Mouse (Mus musculus) NIH3T3 (cell line): ENCODE measurements at regions not wholly inside any gene's neighbourhood (a gene's known extent, or its start where the extent isn't known, plus 50 kb on each side); places are given as distances from the start of the nearest gene placed in this dataset.

ENCODE experiments used
- DNase-seq: peaks from one replicate; pipeline ENCODE4 v3.0.0-alpha.2; 2012; ENCODE audit warnings: low read depth

DNA sequence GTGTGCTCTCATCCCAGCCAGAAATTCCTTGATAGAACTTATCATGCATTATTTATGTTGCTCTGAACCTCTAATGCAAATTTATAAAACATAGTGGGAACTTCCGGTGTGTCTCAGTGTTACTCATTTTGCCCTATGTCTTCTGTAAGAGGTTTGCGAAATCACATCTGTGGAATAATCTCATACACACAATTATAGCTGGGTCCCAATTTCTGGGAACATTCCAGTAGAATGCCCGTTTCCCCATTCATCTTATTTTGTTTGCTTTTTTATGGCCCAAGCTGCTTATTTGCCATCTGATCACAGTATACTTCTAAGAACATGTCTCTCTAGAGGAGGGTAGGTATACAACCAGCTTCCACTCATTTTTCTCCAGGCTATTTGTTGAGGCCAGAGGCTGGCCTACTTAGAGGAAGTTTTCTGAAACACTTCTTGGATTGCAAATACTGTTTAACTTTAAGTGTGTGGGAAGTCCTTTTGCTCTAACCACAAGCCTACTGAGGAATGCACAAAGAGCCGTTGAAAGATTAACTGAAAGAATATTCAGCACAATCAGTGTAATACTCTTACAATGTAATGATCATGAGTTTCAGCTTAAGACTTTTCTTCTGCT, 474.1 kb upstream of the Slit2 start:
- peak; percentile 76 for DNase-seq

DNA sequence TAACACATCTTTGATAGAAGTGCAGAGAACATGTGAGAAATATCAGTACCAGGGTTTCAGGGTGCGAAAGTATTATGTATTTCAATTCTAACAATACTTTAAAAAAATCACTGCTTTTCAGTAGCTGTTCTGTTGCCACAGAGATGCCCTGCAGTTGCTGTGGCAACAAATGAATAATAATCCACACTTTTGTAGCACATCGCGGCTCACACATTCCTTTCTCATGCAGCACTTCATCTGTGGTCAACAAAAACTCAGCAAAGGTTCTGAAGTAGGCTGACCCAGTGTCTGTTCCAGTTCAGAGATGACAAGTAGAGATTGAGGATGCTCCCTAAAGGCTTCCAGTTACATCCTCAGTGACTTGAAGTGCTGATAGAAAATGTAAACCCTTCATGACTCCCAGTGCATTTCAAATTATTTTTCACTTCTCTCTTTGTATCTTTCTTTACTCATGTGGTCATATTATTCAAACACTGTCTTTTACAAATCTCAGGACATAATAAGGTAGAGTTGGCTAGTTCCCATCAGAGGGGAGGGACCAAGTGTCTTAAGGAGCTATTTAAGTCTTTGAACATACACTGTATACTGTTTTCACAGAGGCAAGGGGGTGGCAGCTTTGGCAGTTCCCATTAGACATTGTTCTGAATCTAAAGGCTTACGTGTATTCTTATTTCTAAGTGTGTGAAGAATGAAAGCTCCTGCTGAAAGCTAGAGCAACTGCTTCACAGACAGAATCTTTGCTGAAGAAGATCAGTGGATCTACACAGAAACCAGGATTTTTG, 460.6 kb upstream of the Slit2 start:
- DNase-seq = peak; percentile 46

- no peak for DNase-seq
Observed at GRCm38 (mm10) chr5:47528671-47529070, 454.3 kb upstream of the Slit2 start.

DNA sequence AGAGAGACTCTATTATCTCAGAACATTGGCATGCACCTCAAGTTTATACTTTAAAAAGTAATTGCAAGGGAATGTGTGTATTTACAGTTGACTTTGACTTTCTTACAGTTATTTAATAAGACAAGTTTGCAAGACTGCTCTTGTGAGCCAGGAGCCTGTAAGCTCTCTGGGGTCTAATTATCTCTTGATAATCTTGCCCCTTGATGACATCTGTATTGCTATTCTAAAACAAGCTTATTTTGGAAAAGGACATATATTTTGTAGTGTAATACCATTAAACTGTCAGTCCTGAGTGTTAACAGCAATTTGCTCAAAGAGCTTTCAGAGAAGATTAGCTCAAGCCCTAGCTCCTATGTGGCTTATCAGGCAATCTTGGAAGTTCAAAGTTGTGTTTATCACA, 445.4 kb upstream of the Slit2 start:
- peak; percentile 33 for DNase-seq

DNA sequence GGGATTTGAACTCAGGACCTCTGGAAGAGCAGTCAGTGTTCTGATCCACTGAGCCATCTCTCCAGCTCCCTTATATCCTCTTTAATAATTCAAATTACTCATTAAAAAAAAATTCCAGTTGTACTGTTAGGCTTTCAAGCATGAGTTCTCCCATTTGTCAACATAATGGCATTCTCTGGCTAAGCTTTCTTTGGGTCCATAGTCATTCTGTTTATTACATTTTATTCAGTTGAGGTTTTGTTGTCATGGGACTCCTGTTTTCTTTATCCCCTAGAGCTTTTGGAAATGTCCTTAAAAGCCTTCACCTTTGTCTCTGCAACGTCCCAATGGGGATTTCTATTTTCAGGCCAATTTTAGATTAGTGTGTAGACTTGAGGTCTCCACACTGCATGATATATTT, 440.7 kb upstream of the Slit2 start:
- no peak for DNase-seq

DNA sequence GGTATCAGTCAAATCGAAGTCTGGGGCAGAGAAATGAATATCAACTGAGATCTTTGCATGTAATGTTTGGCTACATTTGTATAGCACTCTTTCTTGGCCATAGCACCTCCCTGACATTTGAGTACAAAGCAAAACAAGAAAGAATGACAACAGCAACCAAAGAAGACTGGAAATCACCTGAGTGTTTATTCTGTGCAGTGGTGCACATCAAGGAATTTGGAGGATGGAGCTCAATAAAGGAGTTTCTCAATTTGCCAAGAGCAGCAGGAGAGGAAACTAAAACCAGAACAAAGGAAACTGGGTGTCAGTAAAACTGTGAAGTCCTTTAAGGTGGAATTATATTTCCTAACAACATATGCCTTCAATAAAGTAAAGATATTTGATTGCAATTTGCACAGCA, 426.2 kb upstream of the Slit2 start:
- no peak for DNase-seq

- DNase-seq = no peak
Observed at GRCm38 (mm10) chr5:47557152-47557800, 425.7 kb upstream of the Slit2 start.
